Mouse (Mus musculus): ENCODE results near the gene Urm1.

The Urm1 gene

DNA sequence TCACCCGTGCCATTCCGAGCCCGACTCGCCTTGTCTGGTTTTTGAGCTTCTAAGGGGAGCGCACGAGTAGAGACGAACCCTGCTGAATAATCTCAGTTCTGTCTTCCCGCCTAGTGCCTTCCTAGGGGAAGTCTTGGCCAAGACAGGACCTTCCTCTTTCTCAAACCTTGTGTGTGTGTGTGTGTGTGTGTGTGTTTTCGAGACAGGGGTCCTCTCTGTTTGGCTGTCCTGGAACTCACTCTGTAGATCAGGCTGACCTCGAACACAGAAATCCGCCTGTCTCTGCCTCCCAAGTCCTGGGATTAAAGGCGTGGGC lies 7.8 kb downstream of the Urm1 start:
- no peak for DNase-seq (ENCODE audit: low spot score in 2 of 2)

DNA sequence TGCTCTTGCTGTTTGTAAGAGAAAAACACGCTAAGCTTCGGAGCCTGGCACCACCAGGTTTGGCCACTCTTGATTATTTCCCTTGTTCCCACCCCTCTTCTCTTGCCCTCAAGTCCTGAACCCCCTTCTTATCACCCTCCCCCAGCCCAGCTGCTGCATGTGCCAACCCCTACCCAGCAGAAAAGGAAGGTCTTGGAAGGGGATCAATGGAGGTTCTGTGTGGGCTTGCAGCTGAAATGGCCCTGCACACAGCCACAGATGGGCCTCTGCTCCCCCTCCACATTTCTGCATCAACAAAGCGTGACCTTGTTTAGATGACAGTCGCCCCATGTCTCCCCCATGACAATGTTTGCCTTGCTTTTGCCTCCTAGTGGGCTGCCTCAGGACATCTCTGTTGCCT lies 11.2 kb downstream of the Urm1 start:
- DNase-seq (ENCODE audit: low spot score in 2 of 2) = no peak

DNA sequence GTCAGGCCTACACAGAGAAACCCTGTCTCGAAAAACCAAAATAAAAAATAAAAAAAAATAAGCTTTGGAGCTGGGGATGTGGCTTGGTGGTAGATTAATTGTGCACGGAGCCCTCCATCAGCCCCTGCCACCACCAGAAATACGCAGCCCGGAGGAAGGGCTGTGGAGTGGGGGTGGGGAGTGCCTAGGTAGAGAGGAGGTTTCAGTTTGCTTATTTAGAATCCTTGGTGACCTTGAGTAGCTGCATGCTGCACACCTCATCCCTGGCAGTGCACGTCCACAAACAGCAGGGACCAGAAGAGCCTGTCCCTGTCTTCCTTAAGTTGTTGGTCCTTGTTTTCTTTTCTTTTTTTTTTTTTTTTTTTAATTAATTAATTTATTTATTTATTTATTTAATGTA lies 13.9 kb downstream of the Urm1 start:
- DNase-seq (ENCODE audit: low spot score in 2 of 2) = no peak

DNA sequence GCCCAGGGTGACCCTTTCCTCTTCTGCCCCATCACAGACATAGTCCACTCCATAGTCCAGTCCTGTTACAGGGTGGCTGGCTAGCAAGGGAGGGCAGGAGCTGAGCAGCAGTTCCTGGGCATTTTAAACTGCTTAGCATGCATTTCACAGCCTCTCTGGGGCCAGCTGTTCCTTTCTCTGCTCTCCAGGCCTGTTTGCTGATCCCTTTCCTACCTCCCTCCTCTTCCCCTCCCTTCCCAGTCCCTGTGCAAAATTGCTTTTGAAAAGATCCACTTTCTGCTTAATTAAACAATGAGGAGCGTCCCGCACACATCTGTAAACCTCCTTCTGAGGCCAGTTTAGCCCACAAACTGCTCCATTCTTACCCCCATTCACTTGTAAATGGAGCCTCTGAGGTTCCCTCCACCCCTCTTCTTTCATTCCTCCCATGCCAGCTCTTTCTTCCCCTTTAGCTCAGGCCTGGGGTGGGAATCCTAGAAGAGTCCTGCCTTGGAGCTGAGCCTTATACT lies 15.6 kb downstream of the Urm1 start:
- no peak for DNase-seq (ENCODE audit: low spot score in 2 of 2)

DNA sequence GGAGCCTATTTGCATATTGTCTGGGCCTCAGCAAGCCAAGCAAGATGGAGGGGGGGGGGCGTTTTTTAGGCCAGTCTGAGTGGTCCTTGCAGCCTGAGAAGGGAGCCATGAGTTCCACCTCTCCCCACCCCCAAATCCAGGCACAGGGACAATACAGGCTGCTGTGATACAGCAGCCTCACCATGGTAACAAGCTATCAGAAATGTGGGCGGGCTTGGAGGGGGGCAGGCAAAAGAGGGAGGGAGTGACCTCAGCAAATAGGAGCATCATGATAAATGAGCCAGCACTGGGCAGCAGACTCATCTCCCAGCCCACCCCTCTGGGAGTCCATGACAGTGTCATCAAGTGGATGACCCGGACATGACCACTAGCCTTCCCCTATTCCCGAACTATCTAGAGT lies 19.6 kb downstream of the Urm1 start:
- DNase-seq (ENCODE audit: low spot score in 2 of 2) = no peak

DNA sequence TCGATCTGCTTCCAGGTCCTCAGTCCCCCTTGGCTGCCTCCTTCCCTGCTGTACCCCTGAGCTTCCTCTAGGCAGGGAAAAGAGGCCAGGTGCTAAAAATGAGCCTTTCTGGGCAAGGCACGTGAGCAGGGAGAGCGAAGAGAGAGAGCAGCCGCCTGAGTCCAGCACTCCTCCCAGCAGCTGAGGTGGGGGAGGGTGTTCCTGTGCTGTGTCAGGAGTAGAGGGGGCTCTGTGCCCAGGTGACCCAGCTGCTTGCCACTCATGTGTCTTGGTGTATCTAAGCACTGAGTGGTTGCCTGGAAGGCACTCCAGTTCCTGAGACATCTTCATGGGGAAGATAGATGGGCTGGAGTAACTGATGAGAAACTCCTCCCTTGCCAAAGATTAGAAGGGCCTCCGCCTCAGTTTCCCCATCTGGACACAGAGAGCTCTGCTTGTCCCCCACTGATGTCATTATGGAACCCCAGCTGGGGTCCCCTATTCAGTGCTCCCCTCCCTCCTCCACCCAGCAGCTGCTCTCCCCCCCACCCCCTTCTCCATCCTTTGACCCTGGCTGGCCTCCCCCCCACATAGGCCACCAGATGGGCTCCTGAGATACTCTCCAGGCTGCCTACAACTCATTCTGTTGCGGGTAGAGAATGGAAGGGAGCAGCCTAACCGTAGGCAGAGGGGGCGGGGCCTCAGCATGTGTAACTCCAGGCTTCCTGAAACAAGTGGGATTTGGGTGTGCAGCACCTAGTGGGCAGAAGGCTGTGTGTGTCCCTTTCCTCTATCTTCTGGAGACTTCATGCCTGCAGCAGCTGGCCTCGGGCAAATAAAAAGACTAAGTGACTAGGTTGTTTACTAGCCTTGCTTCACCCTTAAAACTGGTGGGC lies 23.6 kb downstream of the Urm1 start:
- no peak for DNase-seq (ENCODE audit: low spot score in 2 of 2)

DNA sequence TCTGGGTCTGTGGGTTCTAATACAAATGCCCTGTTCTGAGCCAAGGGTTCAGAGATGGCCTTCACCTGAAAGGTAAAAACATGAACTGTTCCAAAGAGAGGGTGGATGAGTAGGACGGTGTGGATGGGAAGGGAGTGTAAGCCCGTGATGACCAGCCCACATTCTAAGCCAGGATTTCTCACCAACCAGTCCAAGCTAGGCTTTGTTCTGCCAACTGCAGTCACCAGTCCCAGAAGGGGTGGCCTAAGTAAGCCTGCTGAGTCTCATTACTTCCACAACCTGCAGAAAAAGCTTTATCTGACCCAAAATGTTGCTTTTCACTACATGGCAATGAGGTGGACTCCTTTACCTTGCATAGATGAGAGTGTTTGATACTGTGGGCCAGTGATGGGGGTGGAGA lies 24.2 kb downstream of the Urm1 start:
- no peak for DNase-seq (ENCODE audit: low spot score in 2 of 2)

DNA sequence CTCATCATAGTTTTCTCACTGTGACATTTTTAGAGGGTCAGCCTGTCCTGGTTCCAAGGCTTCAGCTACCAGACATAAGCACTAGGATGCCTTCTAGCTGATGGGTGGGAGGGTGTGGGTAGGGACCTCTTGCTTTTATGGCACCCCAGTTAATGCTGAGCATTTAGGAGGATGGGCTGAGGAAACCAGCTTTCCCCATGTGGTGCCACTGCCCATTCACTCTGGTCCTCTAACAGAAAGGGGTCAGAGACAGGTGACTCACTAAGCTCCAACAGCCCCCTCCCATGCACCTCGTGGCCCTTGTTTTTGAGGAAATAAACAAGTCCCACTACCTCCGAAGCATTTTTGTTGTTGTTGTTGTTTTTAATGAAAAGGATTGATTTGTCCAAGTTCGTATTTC lies 24.8 kb downstream of the Urm1 start:
- no peak for DNase-seq (ENCODE audit: low spot score in 2 of 2)

DNA sequence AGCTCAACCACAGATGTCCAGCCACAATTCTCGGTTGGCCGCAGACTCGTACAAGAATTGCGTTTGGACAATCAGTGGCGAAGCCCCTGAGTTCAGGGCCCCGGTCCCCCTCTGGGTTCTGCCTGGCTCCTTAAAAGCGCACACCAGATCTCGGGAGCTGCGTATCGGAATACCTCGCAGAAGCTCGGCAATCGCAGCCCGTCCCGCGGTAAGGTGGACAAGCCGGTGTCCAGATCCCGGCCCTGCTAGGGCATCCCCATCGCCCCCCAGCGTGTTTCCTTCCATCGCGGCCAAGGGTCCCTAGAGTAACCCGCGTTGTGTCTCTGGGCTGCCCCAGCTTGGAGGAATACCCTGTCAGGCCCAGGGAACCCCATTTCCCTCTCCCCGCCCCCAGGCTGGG lies 25.8 kb downstream of the Urm1 start:
- DNase-seq (ENCODE audit: low spot score in 2 of 2) = no peak

DNA sequence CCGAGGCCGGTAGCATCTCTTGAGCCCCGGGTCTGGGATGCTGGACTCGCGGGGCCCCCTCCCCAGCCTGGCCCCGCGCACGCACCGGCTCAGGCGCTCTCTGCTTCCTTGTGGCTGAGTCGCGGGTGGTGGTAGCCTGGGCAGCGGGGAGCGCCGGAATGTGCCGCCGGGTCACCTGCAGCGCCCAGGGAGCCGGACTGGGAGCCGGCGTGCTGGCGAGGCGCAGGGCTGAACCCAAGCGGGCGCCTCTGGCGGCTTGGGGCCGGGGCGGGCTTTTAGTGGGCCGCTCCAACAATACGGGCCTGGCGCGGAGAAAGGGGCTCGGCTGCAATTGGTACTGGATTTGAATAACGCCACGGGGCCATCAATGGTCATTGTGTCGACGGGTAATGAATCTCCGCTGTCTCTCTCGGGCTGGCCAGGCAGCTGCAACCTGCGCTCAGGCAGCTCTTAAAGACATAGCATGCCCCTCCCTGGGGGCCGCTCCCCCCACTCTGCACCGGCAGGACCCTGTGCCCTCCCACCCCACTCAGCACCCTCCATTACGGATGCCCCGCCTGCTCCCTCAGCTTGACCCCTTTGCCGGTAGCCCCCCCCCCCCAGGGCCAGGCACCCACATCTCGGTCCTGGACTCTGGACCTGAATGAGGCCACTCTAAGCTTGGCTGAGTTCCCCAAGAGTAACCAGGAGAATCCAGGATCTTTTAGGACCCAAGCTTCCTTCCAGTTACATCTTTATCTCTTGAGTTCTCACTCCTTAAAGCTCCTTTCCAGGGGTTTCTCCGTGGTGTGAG lies 26.4 kb downstream of the Urm1 start:
- DNase-seq (ENCODE audit: low spot score in 2 of 2) = no peak

DNA sequence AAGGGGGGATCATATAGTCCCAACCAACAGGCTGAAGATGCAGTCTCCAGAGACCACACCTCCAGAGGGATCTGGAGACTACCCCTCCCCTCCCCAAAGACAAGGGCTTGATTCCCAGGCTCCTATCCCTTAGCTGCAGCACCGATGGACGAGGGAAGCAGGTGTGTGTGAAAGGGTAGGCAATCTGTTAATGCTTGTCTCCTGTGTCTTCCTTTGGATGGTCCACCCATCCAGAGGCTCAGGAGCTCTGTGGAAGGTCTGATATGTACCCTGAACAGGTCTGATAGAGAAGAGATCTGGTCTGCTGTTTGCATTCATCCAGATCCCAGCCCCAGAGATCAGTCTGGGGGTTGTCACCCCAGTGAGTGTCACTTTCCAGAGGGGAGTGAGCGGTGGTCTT lies 27.0 kb downstream of the Urm1 start:
- DNase-seq (ENCODE audit: low spot score in 2 of 2) = no peak

DNA sequence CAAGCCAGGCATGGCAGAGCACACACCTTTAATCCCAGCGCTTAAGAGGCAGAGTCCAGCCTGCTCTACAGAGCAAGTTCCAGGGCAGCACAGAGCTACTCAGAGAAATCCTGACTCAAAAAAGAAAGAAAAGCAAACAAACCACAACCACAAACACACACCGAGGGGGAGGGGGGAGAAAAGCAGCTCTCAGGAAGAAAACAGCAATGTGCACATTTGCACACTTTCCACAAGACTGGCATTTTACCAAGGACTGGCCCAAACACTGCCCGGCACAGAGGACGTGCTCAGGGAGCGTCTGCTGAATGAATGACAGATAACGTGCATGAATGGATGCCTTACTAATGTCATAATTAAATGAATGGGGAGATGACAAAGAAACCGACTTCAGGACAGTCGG lies 29.2 kb downstream of the Urm1 start:
- no peak for DNase-seq (ENCODE audit: low spot score in 2 of 2)

DNA sequence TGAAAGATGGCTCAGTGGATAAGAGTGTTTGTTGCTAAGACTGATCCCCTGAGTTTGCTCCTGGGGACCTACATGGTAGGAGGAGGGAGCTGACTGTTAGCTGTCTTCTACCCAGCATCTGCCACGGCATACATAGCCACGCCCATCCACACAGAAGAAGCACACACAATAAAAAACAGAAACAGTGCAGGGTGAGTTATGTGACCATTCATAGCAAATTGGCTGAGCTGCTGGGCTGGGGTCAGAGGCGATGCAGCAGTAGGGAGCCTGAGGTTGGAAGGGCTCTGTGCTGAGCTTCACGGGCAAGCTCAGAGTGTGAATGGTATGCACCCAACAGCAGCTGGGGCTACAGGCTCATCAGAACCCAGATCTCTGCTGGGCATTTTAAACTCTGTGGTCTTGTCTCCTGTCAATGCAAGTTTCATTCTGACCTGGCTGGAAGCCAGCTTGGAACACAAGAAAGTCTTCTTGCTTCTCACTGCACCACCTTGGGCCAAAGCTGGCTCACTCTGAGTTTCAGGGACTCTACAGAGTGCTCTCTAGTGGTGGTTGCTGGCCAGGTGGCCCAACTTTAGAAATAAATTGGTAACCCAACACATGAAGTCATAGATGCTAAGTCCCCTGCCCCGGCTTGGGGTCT lies 30.1 kb downstream of the Urm1 start:
- DNase-seq (ENCODE audit: low spot score in 2 of 2) = no peak

DNA sequence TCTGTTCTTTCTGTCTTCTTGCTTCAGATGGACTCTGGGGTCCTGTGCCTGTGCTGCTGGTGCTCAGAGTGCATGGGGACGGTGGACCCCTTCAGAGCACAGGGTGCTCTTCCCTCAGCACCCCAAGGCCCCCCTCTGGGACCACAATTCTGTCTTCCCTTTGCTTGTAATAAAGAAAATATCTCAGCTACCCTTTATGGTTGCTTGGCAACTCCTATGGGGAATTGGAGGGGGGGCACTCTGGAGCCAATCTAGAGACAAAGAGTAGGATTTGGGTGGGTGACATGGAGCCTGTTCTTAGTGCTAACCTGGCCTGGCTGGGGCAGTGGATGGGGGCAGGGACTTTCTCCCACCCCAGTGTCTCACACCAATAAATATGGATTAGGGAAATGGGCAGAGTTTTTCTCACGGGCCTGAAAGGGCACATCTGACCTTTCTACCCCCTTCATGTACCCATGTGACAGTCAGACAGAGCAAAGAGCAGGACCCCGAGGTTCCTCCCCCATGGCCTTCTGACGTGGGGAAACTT lies 33.1 kb downstream of the Urm1 start:
- no peak for DNase-seq (ENCODE audit: low spot score in 2 of 2)

DNA sequence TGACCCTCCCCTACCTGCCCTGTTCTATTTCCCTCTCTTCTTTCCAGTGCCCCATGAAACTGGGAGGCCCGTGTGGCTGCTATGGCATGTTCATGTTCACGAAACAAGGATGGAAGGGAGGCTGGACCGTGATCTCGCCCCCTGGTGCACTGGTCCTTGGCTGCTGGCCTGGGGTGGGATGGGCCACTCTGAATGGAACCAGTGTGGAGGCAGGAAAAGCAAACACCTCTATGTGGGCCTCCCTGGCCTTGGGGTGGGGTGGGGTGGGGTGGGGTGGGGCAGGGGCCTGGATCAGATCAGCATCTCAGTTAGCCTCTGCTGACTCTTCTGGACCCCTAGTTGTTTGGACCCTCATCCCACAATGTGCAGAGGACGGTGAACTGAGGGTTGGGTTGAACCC lies 33.9 kb downstream of the Urm1 start:
- DNase-seq (ENCODE audit: low spot score in 2 of 2) = no peak

DNA sequence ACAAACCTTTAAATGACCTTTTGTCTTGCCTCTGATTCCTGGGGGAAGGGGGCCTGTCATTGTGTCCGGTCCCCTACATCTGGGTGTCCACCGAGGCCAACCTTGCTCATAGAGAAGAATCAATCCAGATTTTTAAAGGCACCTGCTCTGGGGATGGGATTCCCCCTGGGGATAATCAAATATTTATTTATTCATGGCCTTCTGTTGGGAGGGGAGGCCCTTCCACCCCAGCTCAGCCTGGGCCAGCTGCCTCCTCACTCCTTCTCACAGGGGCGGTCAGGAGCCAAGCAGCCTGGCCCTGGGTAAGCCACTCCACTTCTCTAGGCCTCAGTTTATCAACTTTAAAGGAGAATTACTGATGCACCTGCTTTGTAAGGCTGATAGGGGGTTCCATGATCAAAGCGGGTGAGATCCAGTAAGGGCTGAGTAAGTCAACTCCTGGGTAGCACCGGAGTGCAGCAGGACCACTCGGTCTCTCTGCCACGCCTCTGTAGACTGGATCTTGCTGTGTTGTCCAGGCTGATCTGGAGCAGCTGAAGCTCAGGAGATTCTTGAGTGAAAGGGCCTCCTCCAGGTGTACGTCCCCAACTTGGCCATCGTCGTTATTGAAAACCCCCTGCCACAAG lies 35.8 kb downstream of the Urm1 start:
- DNase-seq (ENCODE audit: low spot score in 2 of 2) = no peak

DNA sequence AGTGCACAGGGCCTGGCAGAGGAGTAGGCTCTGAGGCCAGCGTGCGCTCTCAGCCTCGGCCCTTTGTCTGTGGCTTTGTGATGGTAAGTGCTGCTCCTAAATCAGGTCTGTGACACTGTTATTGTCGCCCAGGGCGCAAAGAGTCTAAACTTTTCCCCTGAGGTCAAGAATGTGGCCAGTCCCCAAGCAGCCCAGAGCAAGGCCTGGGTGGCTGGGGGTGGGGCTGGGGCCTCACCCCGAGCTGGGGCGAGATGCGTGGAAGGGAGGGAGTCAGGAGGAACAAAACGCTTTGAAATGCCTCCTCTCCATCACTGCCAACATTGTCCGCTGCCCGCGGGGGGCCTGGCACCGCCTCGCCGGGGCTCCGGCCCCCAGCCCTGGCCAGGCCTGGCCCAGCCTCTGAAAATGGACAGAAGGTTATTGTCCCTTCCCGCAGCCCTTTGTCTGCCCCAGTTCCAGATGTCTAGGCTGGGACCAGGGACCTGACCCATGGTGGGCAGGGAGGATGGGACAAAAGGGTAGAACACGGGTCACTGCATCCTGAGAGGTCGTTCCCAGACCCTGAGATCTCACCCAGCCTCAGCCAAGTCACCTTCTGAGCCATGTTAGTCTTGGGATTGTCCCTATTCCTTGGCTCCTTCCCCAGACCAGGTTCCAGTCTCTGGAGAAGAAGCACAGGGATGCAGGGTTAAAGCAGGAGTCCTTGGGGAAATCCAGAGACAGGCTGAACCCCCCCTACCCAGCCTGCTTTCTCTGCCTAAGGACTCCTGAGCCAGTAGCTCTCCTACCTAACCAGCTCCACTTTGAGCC lies 36.8 kb downstream of the Urm1 start:
- DNase-seq (ENCODE audit: low spot score in 2 of 2) = no peak

DNA sequence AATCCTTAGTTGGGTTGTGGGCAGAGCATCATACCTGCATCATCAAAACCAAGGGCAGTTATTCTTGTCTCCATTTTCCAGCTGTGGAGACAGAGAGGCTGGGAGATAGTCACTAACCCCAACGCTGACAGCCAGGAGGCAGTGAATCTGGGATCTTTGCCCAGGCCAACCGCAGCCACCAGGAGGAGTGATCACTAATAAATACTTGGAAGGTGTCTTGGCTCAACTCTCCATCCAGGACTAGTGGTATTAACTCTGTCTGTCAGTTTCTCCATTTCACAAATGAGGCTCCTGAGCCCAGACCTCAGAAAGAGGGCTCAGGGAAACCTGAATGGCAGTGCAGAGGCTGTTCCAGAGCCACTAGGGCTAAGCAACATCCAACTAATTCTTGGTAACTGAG lies 37.5 kb downstream of the Urm1 start:
- DNase-seq (ENCODE audit: low spot score in 2 of 2) = no peak

DNA sequence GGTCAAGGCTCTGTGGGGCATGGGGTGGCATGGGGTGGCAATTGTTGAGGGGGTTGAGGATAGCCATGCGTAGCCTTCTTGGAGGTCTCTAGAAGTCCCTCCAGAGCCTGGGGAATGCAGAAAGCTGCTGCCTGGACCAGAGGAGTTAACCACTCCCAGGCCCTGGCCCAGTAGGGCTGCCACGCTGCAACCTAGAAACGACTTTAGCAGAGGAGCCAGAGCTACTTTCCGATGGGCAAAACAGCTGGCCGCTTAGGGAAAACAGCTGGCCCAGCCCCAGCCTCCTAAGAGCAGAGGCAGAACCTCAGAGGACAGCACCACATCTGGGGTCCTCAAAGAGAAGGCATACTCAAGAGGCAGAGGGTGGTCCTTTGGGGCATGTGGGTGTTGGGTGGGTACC lies 38.1 kb downstream of the Urm1 start:
- no peak for DNase-seq (ENCODE audit: low spot score in 2 of 2)

DNA sequence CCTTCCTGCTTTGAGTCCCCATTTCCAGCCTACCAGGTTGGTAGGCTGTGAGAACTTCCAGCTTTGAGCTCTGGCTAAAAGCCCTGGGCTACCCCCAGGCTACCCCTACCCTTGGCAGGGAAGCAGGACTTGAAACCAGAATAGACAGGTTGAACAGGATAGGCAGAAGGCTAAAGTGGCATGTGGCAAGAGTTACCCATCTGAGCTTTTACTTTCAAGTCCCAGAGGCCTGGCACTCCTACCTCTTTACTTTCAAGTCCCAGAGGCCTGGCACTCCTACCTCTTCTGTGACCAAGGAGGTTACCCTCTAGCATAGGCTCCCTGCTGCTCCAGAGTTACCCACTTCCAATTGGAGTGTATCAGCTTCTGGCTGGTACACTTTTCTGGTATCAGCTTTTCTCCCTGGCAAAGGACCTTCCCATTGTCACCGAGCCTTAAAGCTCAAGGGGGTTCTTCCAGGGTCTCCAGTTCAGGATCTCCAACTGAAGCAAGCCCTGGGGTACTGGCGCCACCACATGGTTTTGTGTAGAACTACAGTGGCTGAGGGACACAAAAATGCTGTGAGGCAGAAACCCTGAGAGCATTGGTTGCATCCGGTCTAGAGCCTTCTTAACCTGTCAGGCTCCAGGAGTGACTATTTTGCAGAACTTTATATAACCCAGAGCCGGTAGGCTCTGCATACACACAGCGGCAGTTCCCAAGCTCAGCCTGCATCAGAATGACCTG lies 39.0 kb downstream of the Urm1 start:
- DNase-seq (ENCODE audit: low spot score in 2 of 2) = no peak
